Mouse (Mus musculus) neural tube, embryonic 12.5 days (tissue): ENCODE data around the gene Gas2. TPM values are rescaled to one million over a fixed set of nuclear protein-coding genes. Genes with fewer than 3 reads are reported as not detected.
A peak's percentile ranks its signal among the peaks of the same experiment; 100 is the strongest.

Source experiments
- ATAC-seq: fragments of 200-750 bp; cut with Nextera tagmentation; 2 replicates; pipeline ENCODE4 v1.8.0; 2017; ENCODE audit warnings: low read depth, mild to moderate bottlenecking, moderate TSS enrichment, moderate library complexity; ENCODE audit not compliant: low FRiP score
- H3K27ac ChIP-seq: fragments of 300-500 bp; sonication (generic); 2 replicates; pipeline ENCODE4 v1.5.1; 2016
- H3K27me3 ChIP-seq: fragments of 300-500 bp; sonication (generic); replicated peaks from 2 replicates; pipeline ENCODE4 v1.6.1; 2016; ENCODE audit warnings: mild to moderate bottlenecking
- H3K36me3 ChIP-seq: fragments of 300-500 bp; sonication (generic); 2 replicates; pipeline ENCODE4 v1.6.1; 2016; ENCODE audit warnings: mild to moderate bottlenecking
- H3K4me1 ChIP-seq: fragments of 300-500 bp; sonication (generic); 2 replicates; pipeline ENCODE4 v1.6.1; 2016
- H3K4me2 ChIP-seq: fragments of 300-500 bp; sonication (generic); replicated peaks from 2 replicates; pipeline ENCODE4 v1.6.1; 2016; ENCODE audit warnings: mild to moderate bottlenecking
- H3K4me3 ChIP-seq: fragments of 300-500 bp; sonication (generic); 2 replicates; pipeline ENCODE4 v1.5.1; 2016
- H3K9ac ChIP-seq: fragments of 300-500 bp; sonication (generic); 2 replicates; pipeline ENCODE4 v1.6.1; 2016; ENCODE audit warnings: mild to moderate bottlenecking
- H3K9me3 ChIP-seq: fragments of 300-500 bp; sonication (generic); 2 replicates; pipeline ENCODE4 v1.6.1; 2016; ENCODE audit warnings: mild to moderate bottlenecking
- WGBS: fragments of 180-500 bp; shearing (Covaris S2); methylation state at CpG from one replicate; pipeline ENCODE4 v1.1.7; 2016; 5-methylcytosine and 5-hydroxymethylcytosine counted together
- polyA plus RNA-seq: library from polyadenylated mRNA; unstranded; fragments of >200 nt; fragmentation: Nextera tagmentation; extraction: Ambion mirVana; gene quantifications from 2 replicates; pipeline ENCODE4 v1.2.1, GENCODE M21; 2016

Gas2 gene
- polyA plus RNA-seq, 1 experiment from 2014 or later = 42.3 TPM

GRCm38 (mm10) chr7:51982303-51982702, 120.5 kb downstream of the Gas2 start:
- H3K9me3 ChIP-seq = no peaks in the 10 kb centered on the region
- no peaks in the 10 kb centered on the region for H3K27me3 ChIP-seq
- H3K36me3 ChIP-seq = no peaks in the 10 kb centered on the region
- peak; percentile 21; the same call in 1 of the 2 replicates for ATAC-seq
- no peak overlapping the region for H3K4me2 ChIP-seq
- H3K4me3 ChIP-seq = no peak overlapping the region
- 18% methylated on average over 1 of the region's 1 CpGs for WGBS
- H3K9ac ChIP-seq = no peak overlapping the region
- H3K27ac ChIP-seq = no peak overlapping the region
- peaks cover 5% of the 10 kb centered on the region; the same call in 1 of the 2 replicates for H3K4me1 ChIP-seq

- H3K36me3 ChIP-seq = no peaks in the 10 kb centered on the region
- WGBS = 78% methylated on average over 6 of the region's 6 CpGs
- H3K9ac ChIP-seq = no peak overlapping the region
- no peak overlapping the region for H3K27ac ChIP-seq
- H3K9me3 ChIP-seq = no peaks in the 10 kb centered on the region
- peaks cover 5% of the 10 kb centered on the region; the same call in 1 of the 2 replicates for H3K4me1 ChIP-seq
- H3K4me3 ChIP-seq = no peak overlapping the region
- no peak overlapping the region for H3K4me2 ChIP-seq
- no peak for ATAC-seq
- H3K27me3 ChIP-seq = no peaks in the 10 kb centered on the region
These were observed 123.9 kb downstream of the Gas2 start for GRCm38 (mm10) chr7:51985763-51986162.

DNA sequence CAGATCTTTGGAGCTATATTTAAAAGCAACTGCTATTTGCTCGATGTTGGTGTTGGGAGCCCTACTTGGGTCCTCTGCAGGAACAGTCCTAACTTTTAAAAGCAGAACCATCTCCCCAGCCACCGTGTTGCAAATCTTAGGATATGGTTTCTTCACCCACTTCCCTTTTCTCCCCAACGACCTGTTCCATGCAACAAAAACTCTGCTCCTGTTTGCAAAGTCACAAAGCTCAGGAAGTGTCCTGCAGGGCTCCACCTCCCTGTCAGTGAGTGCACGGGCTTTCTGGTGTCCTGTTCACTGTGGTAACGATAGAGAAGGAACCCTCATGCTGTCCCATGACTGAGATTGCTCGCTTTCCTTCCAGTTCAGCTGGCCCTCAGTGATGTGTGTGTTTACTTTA, 125.1 kb downstream of the Gas2 start:
- no peaks in the 10 kb centered on the region for H3K36me3 ChIP-seq
- no peak overlapping the region for H3K4me2 ChIP-seq
- peaks cover 5% of the 10 kb centered on the region; the same call in 1 of the 2 replicates for H3K4me1 ChIP-seq
- H3K27ac ChIP-seq = no peak overlapping the region
- H3K27me3 ChIP-seq = no peaks in the 10 kb centered on the region
- WGBS = 74% methylated on average over 6 of the region's 6 CpGs
- H3K4me3 ChIP-seq = no peak overlapping the region
- no peak for ATAC-seq
- no peaks in the 10 kb centered on the region for H3K9me3 ChIP-seq
- H3K9ac ChIP-seq = no peak overlapping the region

- Histone ChIP-seq H3K4me1 (no peaks in the 10 kb centered on the region), H3K4me2 (no peak overlapping the region), H3K36me3 (no peaks in the 10 kb centered on the region), H3K9ac (no peak overlapping the region), H3K4me3 (no peak overlapping the region), H3K9me3 (no peaks in the 10 kb centered on the region), H3K27me3 (no peaks in the 10 kb centered on the region), H3K27ac (no peak overlapping the region)
- no peak for ATAC-seq
- WGBS = 89% methylated on average over 3 of the region's 3 CpGs
These were observed 129.2 kb downstream of the Gas2 start for GRCm38 (mm10) chr7:51991020-51991419.

GRCm38 (mm10) chr7:52005511-52006295, 143.9 kb downstream of the Gas2 start, which contains the start of gene Svip:
Gene Svip (minus strand): TSS chr7:52006018.
- peak; percentile 97 for ATAC-seq
- no peaks in the 10 kb centered on the region for H3K36me3 ChIP-seq
- peak within 1 kb of the TSS; percentile 61 for H3K4me3 ChIP-seq
- H3K27ac ChIP-seq = peak within 1 kb of the TSS; percentile 10; the same call in 1 of the 2 replicates
- no peaks in the 10 kb centered on the region for H3K4me1 ChIP-seq
- H3K9ac ChIP-seq = peak within 1 kb of the TSS; percentile 59
- H3K9me3 ChIP-seq = no peaks in the 10 kb centered on the region
- peak within 1 kb of the TSS; percentile 75 for H3K4me2 ChIP-seq
- WGBS = 1% methylated on average over 45 of the region's 47 CpGs
- no peaks in the 10 kb centered on the region for H3K27me3 ChIP-seq

DNA sequence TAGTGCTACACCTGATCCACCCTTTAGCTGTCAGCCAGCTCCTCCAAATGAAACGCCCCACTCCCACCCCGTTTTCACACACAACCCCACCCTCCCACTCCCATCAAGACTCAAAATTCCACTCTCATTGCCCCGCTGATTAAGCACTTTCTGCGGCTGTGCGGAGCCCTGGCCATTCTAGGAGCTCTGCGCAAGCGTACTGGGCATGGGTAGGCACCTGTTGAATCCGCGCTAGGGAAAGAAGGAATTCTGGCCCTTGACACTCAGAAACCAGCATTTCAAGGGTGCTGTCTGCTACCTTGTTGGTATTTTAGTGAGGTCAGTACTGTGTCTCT, 144.4 kb downstream of the Gas2 start:
- ATAC-seq = peak; percentile 84
- under 1% methylated on average over 9 of the region's 9 CpGs for WGBS

GRCm38 (mm10) chr7:52007138-52007537, 145.3 kb downstream of the Gas2 start:
- Histone ChIP-seq H3K4me1 (no peaks in the 10 kb centered on the region), H3K36me3 (no peaks in the 10 kb centered on the region), H3K27me3 (no peaks in the 10 kb centered on the region), H3K27ac (no peak overlapping the region), H3K9ac (no peak overlapping the region), H3K4me3 (no peak overlapping the region), H3K4me2 (no peak overlapping the region), H3K9me3 (no peaks in the 10 kb centered on the region)
- WGBS = 92% methylated on average over 2 of the region's 2 CpGs
- ATAC-seq = no peak

More for the DNA sequence above, 144.4 kb downstream of the Gas2 start:
- no peak overlapping the region for H3K9ac ChIP-seq
- no peaks in the 10 kb centered on the region for H3K27me3 ChIP-seq
- H3K9me3 ChIP-seq = no peaks in the 10 kb centered on the region
- no peak overlapping the region for H3K27ac ChIP-seq
- H3K36me3 ChIP-seq = no peaks in the 10 kb centered on the region
- peak overlapping the region; percentile 75 for H3K4me2 ChIP-seq
- no peaks in the 10 kb centered on the region for H3K4me1 ChIP-seq
- H3K4me3 ChIP-seq = peak overlapping the region; percentile 61

GRCm38 (mm10) chr7:52013457-52013856, 151.6 kb downstream of the Gas2 start:
- Histone ChIP-seq H3K4me1 (no peaks in the 10 kb centered on the region), H3K4me2 (no peak overlapping the region), H3K27ac (no peak overlapping the region), H3K9me3 (no peaks in the 10 kb centered on the region), H3K36me3 (no peaks in the 10 kb centered on the region), H3K4me3 (no peak overlapping the region), H3K27me3 (no peaks in the 10 kb centered on the region), H3K9ac (no peak overlapping the region)
- WGBS = 80% methylated on average over 7 of the region's 7 CpGs
- no peak for ATAC-seq

- WGBS = 97% methylated on average over 1 of the region's 1 CpGs
- Histone ChIP-seq H3K27ac (no peak overlapping the region), H3K27me3 (no peaks in the 10 kb centered on the region), H3K4me3 (no peak overlapping the region), H3K4me1 (no peaks in the 10 kb centered on the region), H3K9me3 (no peaks in the 10 kb centered on the region), H3K4me2 (no peak overlapping the region), H3K36me3 (no peaks in the 10 kb centered on the region), H3K9ac (no peak overlapping the region)
- ATAC-seq = no peak
These were observed 153.4 kb downstream of the Gas2 start for GRCm38 (mm10) chr7:52015180-52015579.

- WGBS = 89% methylated on average over 3 of the region's 3 CpGs
- Histone ChIP-seq H3K4me2 (no peak within 1 kb of the TSS), H3K27me3 (no peaks in the 10 kb centered on the region), H3K9me3 (no peaks in the 10 kb centered on the region), H3K4me1 (no peaks in the 10 kb centered on the region), H3K27ac (no peak within 1 kb of the TSS), H3K9ac (no peak within 1 kb of the TSS), H3K36me3 (no peaks in the 10 kb centered on the region), H3K4me3 (no peak within 1 kb of the TSS)
- ATAC-seq = no peak
These were observed 153.8 kb downstream of the Gas2 start, which contains the start of gene 1700015G11Rik for GRCm38 (mm10) chr7:52015628-52016027. Gene 1700015G11Rik (minus strand): TSS chr7:52015728.

- Histone ChIP-seq H3K27me3 (no peaks in the 10 kb centered on the region), H3K4me1 (no peaks in the 10 kb centered on the region), H3K27ac (no peak overlapping the region), H3K4me2 (no peak overlapping the region), H3K9me3 (no peaks in the 10 kb centered on the region), H3K36me3 (no peaks in the 10 kb centered on the region), H3K4me3 (no peak overlapping the region), H3K9ac (no peak overlapping the region)
- WGBS = 93% methylated on average over 4 of the region's 4 CpGs
- no peak for ATAC-seq
These were observed 160.2 kb downstream of the Gas2 start for GRCm38 (mm10) chr7:52022039-52022438.

DNA sequence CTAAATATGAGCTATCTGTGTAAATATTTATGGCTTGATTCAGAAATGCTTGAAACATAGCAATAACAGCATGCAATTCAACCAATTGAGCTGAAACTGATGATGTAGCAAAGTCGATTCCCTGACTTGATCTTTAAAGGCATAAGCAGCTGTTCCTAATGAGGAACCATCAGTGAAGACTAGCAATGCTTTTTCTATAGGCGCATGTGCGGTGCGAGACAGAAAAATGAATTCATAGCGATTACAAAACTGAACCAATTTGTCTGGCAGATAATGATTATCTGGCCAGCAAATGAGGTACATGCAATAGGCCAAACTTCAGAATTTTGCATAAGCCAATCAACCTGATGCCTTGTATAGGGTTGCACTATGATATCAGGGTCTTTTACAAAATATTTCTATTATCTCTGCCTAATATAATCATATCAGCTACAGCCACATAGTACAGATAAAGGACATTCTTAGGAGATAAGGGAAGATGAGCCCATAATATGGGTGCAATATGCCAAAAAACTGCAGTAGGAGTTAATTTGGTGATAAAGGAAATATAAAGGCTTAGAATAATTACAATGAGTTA, 162.3 kb downstream of the Gas2 start:
- no peak for ATAC-seq
- Histone ChIP-seq H3K27ac (no peak overlapping the region), H3K27me3 (no peaks in the 10 kb centered on the region), H3K9ac (no peak overlapping the region), H3K4me2 (no peak overlapping the region), H3K36me3 (no peaks in the 10 kb centered on the region), H3K4me3 (no peak overlapping the region), H3K4me1 (no peaks in the 10 kb centered on the region), H3K9me3 (no peaks in the 10 kb centered on the region)
- WGBS = 93% methylated on average over 5 of the region's 5 CpGs
